Mouse (Mus musculus): ENCODE measurements around the gene Pigyl. TPM values are rescaled to one million over a fixed set of nuclear protein-coding genes. Genes with fewer than 3 reads are reported as not detected.
"Not testable (repeated sequence)": the region's sequence is repeated elsewhere in the genome, so short reads cannot be mapped to it uniquely, and the experiment has no call there.

The Pigyl gene
- polyA plus RNA-seq, 1 experiment from 2014 or later: 45.1 TPM

- WGBS: 87% methylated on average over 8 of the region's 8 CpGs
- H3K27me3 ChIP-seq (replicated peaks; ENCODE audit: low read depth, poor library complexity, severe bottlenecking): no peaks in the 10 kb centered on the region
- no peak for DNase-seq (ENCODE audit: low spot score)
- H3K36me3 ChIP-seq (replicated peaks): no peaks in the 10 kb centered on the region
- H3K4me1 ChIP-seq: no peaks in the 10 kb centered on the region
- H3K9me3 ChIP-seq: peaks cover 12% of the 10 kb centered on the region
- H3K27ac ChIP-seq (replicated peaks): no peak overlapping the region
- H3K4me3 ChIP-seq: no peak overlapping the region
These were observed 12.2 kb upstream of the Pigyl start for GRCm38 (mm10) chr9:22144304-22144965.

- no peak for DNase-seq (ENCODE audit: low spot score)
- Histone ChIP-seq H3K27ac (replicated peaks) (no peak overlapping the region), H3K9me3 (peaks cover 9% of the 10 kb centered on the region; the same call in 1 of the 2 replicates), H3K4me3 (no peak overlapping the region), H3K4me1 (no peaks in the 10 kb centered on the region), H3K36me3 (replicated peaks) (no peaks in the 10 kb centered on the region), H3K27me3 (replicated peaks; ENCODE audit: low read depth, poor library complexity, severe bottlenecking) (no peaks in the 10 kb centered on the region)
- 80% methylated on average over 20 of the region's 20 CpGs for WGBS
These were observed 7.0 kb upstream of the Pigyl start for GRCm38 (mm10) chr9:22149426-22150248.

GRCm38 (mm10) chr9:22150249-22150693, 6.4 kb upstream of the Pigyl start:
- not testable (repeated sequence) for H3K4me3 ChIP-seq; H3K27ac ChIP-seq (replicated peaks); DNase-seq (ENCODE audit: low spot score); H3K4me1 ChIP-seq; H3K27me3 ChIP-seq (replicated peaks; ENCODE audit: low read depth, poor library complexity, severe bottlenecking); H3K9me3 ChIP-seq; H3K36me3 ChIP-seq (replicated peaks)
- WGBS: 85% methylated on average over 7 of the region's 7 CpGs

GRCm38 (mm10) chr9:22150946-22151345, 5.7 kb upstream of the Pigyl start:
- H3K4me1 ChIP-seq: peaks cover 4% of the 10 kb centered on the region; the same call in 1 of the 2 replicates
- H3K27me3 ChIP-seq (replicated peaks; ENCODE audit: low read depth, poor library complexity, severe bottlenecking): no peaks in the 10 kb centered on the region
- no peak for DNase-seq (ENCODE audit: low spot score)
- WGBS: 88% methylated on average over 2 of the region's 2 CpGs
- no peaks in the 10 kb centered on the region for H3K36me3 ChIP-seq (replicated peaks)
- H3K9me3 ChIP-seq: peaks cover 9% of the 10 kb centered on the region; the same call in 1 of the 2 replicates
- no peak overlapping the region for H3K4me3 ChIP-seq
- H3K27ac ChIP-seq (replicated peaks): no peak overlapping the region

- no peaks in the 10 kb centered on the region; the same call in 1 of the 2 replicates for H3K9me3 ChIP-seq
- H3K36me3 ChIP-seq (replicated peaks): peaks cover 10% of the 10 kb centered on the region
- WGBS: 90% methylated on average over 3 of the region's 3 CpGs
- H3K4me3 ChIP-seq: no peak overlapping the region
- no peak for DNase-seq (ENCODE audit: low spot score)
- peaks cover 13% of the 10 kb centered on the region for H3K27me3 ChIP-seq (replicated peaks; ENCODE audit: low read depth, poor library complexity, severe bottlenecking)
- no peak overlapping the region for H3K27ac ChIP-seq (replicated peaks)
- peaks cover 17% of the 10 kb centered on the region for H3K4me1 ChIP-seq
These were observed 2.8 kb upstream of the Pigyl start for GRCm38 (mm10) chr9:22153810-22154209.

GRCm38 (mm10) chr9:22155614-22156013, 1.0 kb upstream of the Pigyl start:
- peak overlapping the region; percentile 69 for H3K4me3 ChIP-seq
- no peaks in the 10 kb centered on the region for H3K9me3 ChIP-seq
- H3K27me3 ChIP-seq (replicated peaks; ENCODE audit: low read depth, poor library complexity, severe bottlenecking): peaks cover 13% of the 10 kb centered on the region
- H3K36me3 ChIP-seq (replicated peaks): peaks cover 10% of the 10 kb centered on the region
- H3K27ac ChIP-seq (replicated peaks): no peak overlapping the region
- peak; percentile 71 for DNase-seq (ENCODE audit: low spot score)
- WGBS: 32% methylated on average over 10 of the region's 10 CpGs
- peaks cover 17% of the 10 kb centered on the region for H3K4me1 ChIP-seq

- Histone ChIP-seq H3K27ac (replicated peaks) (peak overlapping the region; percentile 87; the same call in 1 of the 2 replicates), H3K36me3 (replicated peaks) (peaks cover 10% of the 10 kb centered on the region), H3K27me3 (replicated peaks; ENCODE audit: low read depth, poor library complexity, severe bottlenecking) (peaks cover 13% of the 10 kb centered on the region), H3K4me3 (peak overlapping the region; percentile 69), H3K4me1 (peaks cover 17% of the 10 kb centered on the region), H3K9me3 (no peaks in the 10 kb centered on the region)
- WGBS: 70% methylated on average over 34 of the region's 34 CpGs
- no peak for DNase-seq (ENCODE audit: low spot score)
These were observed 1.0 kb downstream of the Pigyl start for GRCm38 (mm10) chr9:22157516-22158265.

GRCm38 (mm10) chr9:22161299-22161698, 4.7 kb downstream of the Pigyl start:
- Histone ChIP-seq H3K36me3 (replicated peaks) (peaks cover 10% of the 10 kb centered on the region), H3K27ac (replicated peaks) (no peak overlapping the region), H3K9me3 (no peaks in the 10 kb centered on the region), H3K4me1 (peaks cover 23% of the 10 kb centered on the region), H3K4me3 (no peak overlapping the region), H3K27me3 (replicated peaks; ENCODE audit: low read depth, poor library complexity, severe bottlenecking) (peaks cover 28% of the 10 kb centered on the region)
- 30% methylated on average over 6 of the region's 6 CpGs for WGBS
- DNase-seq (ENCODE audit: low spot score): no peak

- Histone ChIP-seq H3K9me3 (peaks cover 8% of the 10 kb centered on the region; the same call in 1 of the 2 replicates), H3K27ac (replicated peaks) (no peak overlapping the region), H3K4me3 (no peak overlapping the region), H3K36me3 (replicated peaks) (peaks cover 10% of the 10 kb centered on the region), H3K27me3 (replicated peaks; ENCODE audit: low read depth, poor library complexity, severe bottlenecking) (peaks cover 28% of the 10 kb centered on the region), H3K4me1 (peaks cover 19% of the 10 kb centered on the region)
- DNase-seq (ENCODE audit: low spot score): no peak
- WGBS: 77% methylated on average over 9 of the region's 9 CpGs
These were observed 5.7 kb downstream of the Pigyl start for GRCm38 (mm10) chr9:22162305-22162704.

GRCm38 (mm10) chr9:22162912-22163311, 6.3 kb downstream of the Pigyl start:
- Histone ChIP-seq H3K4me1 (peaks cover 12% of the 10 kb centered on the region), H3K9me3 (peaks cover 9% of the 10 kb centered on the region; the same call in 1 of the 2 replicates), H3K36me3 (replicated peaks) (peaks cover 8% of the 10 kb centered on the region), H3K27me3 (replicated peaks; ENCODE audit: low read depth, poor library complexity, severe bottlenecking) (peaks cover 22% of the 10 kb centered on the region), H3K4me3 (no peak overlapping the region), H3K27ac (replicated peaks) (no peak overlapping the region)
- DNase-seq (ENCODE audit: low spot score): no peak
- WGBS: 88% methylated on average over 7 of the region's 7 CpGs

GRCm38 (mm10) chr9:22164711-22165668, 8.3 kb downstream of the Pigyl start:
- H3K27me3 ChIP-seq (replicated peaks; ENCODE audit: low read depth, poor library complexity, severe bottlenecking): peaks cover 15% of the 10 kb centered on the region; the same call in 1 of the 2 replicates
- H3K36me3 ChIP-seq (replicated peaks): no peaks in the 10 kb centered on the region
- peak; percentile 77 for DNase-seq (ENCODE audit: low spot score)
- peak overlapping the region; percentile 82 for H3K27ac ChIP-seq (replicated peaks)
- H3K9me3 ChIP-seq: peaks cover 9% of the 10 kb centered on the region; the same call in 1 of the 2 replicates
- H3K4me3 ChIP-seq: peak overlapping the region; percentile 76
- WGBS: 2% methylated on average over 53 of the region's 54 CpGs
- H3K4me1 ChIP-seq: peaks cover 11% of the 10 kb centered on the region
